Mouse (Mus musculus): ENCODE data around the gene Map3k5. TPM values are rescaled to one million over a fixed set of nuclear protein-coding genes. Genes with fewer than 3 reads are reported as not detected.

Map3k5 gene
- polyA plus RNA-seq, 1 experiment from 2014 or later: 1.2 TPM

DNA sequence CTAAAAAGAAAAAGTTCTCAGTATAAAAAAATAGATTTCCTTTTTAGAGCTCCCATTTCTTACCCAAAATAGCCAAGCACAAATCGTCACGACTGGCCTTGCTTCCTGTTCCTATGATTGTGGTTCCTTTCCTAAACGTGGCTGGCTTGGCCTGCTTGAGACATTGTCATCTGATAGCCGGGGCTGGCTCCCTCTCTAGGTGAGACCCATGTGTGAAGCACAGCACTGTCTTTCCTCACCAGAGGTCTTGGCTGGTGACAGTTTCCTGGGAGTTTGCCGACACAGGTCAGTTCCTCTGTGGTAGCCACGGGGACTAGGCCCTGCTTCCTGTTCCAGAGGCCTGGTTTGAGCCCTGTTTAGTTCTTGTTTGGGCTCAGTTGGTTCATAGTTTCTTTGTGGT is 6.8 kb downstream of the Map3k5 start:
- Histone ChIP-seq H3K36me3 (ENCODE audit: control insufficient read depth, insufficient read depth, low read length) (no peaks in the 10 kb centered on the region), H3K4me3 (ENCODE audit: low read length) (no peak overlapping the region), H3K4me1 (replicated peaks; ENCODE audit: control insufficient read depth, insufficient read depth, low read length) (peaks cover 15% of the 10 kb centered on the region), H3K27me3 (ENCODE audit: control insufficient read depth, insufficient read depth, low read depth, low read length) (no peaks in the 10 kb centered on the region), H3K9me3 (ENCODE audit: control insufficient read depth, low read length) (no peaks in the 10 kb centered on the region), H3K4me2 (ENCODE audit: low read depth, low read length) (no peak overlapping the region), H3K27ac (ENCODE audit: low read length) (no peak overlapping the region), H3K9ac (ENCODE audit: low read length) (no peak overlapping the region)
- WGBS: 46% methylated on average over 6 of the region's 6 CpGs
- ATAC-seq (ENCODE audit: low read depth): no peak

DNA sequence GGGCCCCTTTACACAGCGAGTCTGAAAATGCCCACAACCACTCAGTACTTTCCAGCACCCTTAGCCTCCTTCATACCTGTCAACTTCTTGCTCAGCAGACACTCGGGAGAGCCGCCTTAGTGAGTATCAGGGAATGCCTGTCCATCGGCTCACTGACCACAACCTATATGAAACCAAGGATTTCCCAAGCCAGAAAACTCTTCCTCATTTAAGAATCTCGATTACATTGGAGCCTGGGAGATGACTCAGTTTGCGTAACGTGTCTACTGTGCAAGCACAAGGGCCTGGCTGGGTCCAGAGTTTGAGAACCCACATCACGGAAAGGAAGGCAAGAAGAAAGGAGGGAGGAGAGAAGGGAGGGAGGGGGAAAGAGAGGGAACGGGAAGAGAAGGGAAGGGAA is 7.6 kb downstream of the Map3k5 start:
- no peak overlapping the region for H3K9ac ChIP-seq (ENCODE audit: low read length)
- H3K27ac ChIP-seq (ENCODE audit: low read length): no peak overlapping the region
- ATAC-seq (ENCODE audit: low read depth): no peak
- no peak overlapping the region for H3K4me3 ChIP-seq (ENCODE audit: low read length)
- H3K4me2 ChIP-seq (ENCODE audit: low read depth, low read length): no peak overlapping the region
- WGBS: 80% methylated on average over 9 of the region's 9 CpGs
- H3K4me1 ChIP-seq (replicated peaks; ENCODE audit: control insufficient read depth, insufficient read depth, low read length): peaks cover 10% of the 10 kb centered on the region; the same call in 1 of the 2 replicates
- H3K9me3 ChIP-seq (ENCODE audit: control insufficient read depth, low read length): no peaks in the 10 kb centered on the region
- no peaks in the 10 kb centered on the region for H3K27me3 ChIP-seq (ENCODE audit: control insufficient read depth, insufficient read depth, low read depth, low read length)
- H3K36me3 ChIP-seq (ENCODE audit: control insufficient read depth, insufficient read depth, low read length): no peaks in the 10 kb centered on the region

DNA sequence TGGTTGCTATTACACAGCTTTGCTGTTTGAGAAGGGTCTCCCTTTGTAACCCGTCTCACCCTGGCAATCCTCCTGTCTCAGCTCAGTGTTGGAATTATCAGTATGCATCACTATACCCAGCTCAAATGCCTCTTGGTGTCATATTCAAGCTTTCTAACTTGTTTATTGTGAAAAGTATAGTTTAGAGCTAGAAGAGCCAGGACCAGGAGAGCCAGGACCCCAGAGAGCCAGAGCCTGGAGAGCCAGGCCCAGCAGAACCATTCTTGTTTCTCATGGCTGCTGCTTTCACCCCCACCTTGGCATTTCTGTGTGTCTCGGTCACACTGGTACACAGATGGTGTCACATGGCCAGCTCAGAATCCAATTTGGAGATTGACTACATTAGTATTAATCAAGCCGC is 8.3 kb downstream of the Map3k5 start:
- no peaks in the 10 kb centered on the region for H3K27me3 ChIP-seq (ENCODE audit: control insufficient read depth, insufficient read depth, low read depth, low read length)
- H3K4me2 ChIP-seq (ENCODE audit: low read depth, low read length): no peak overlapping the region
- H3K36me3 ChIP-seq (ENCODE audit: control insufficient read depth, insufficient read depth, low read length): no peaks in the 10 kb centered on the region
- no peak for ATAC-seq (ENCODE audit: low read depth)
- peaks cover 8% of the 10 kb centered on the region; the same call in 1 of the 2 replicates for H3K4me1 ChIP-seq (replicated peaks; ENCODE audit: control insufficient read depth, insufficient read depth, low read length)
- H3K27ac ChIP-seq (ENCODE audit: low read length): no peak overlapping the region
- no peak overlapping the region for H3K9ac ChIP-seq (ENCODE audit: low read length)
- H3K4me3 ChIP-seq (ENCODE audit: low read length): no peak overlapping the region
- H3K9me3 ChIP-seq (ENCODE audit: control insufficient read depth, low read length): no peaks in the 10 kb centered on the region
- 87% methylated on average over 3 of the region's 3 CpGs for WGBS

DNA sequence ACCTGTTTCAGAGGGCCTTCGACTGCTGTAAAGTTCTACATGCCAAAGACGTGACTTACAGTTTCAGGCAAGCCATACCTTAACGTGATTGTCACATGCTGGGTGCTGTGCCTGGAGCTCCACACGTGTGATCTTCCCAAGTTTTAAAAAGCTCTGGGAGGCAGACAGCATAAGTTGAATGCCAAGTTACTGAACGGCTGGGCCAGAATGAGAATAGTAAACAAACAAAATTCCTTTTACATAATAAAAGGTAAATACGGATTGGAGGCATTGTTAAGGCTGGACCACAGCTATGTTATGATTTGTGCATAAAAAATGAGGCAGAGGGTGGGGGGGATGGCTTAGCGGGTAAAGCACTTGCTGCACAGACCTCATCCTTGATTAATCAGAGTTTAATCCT is 11.4 kb downstream of the Map3k5 start:
- H3K9me3 ChIP-seq (ENCODE audit: control insufficient read depth, low read length): no peaks in the 10 kb centered on the region
- no peak overlapping the region for H3K4me3 ChIP-seq (ENCODE audit: low read length)
- H3K36me3 ChIP-seq (ENCODE audit: control insufficient read depth, insufficient read depth, low read length): no peaks in the 10 kb centered on the region
- WGBS: 52% methylated on average over 7 of the region's 7 CpGs
- H3K9ac ChIP-seq (ENCODE audit: low read length): no peak overlapping the region
- H3K27ac ChIP-seq (ENCODE audit: low read length): no peak overlapping the region
- H3K4me1 ChIP-seq (replicated peaks; ENCODE audit: control insufficient read depth, insufficient read depth, low read length): 0 out of 2 replicates have a peak, but pooled peaks cover under 1% of the 10 kb centered on the region
- H3K27me3 ChIP-seq (ENCODE audit: control insufficient read depth, insufficient read depth, low read depth, low read length): no peaks in the 10 kb centered on the region
- no peak overlapping the region for H3K4me2 ChIP-seq (ENCODE audit: low read depth, low read length)
- no peak for ATAC-seq (ENCODE audit: low read depth)

DNA sequence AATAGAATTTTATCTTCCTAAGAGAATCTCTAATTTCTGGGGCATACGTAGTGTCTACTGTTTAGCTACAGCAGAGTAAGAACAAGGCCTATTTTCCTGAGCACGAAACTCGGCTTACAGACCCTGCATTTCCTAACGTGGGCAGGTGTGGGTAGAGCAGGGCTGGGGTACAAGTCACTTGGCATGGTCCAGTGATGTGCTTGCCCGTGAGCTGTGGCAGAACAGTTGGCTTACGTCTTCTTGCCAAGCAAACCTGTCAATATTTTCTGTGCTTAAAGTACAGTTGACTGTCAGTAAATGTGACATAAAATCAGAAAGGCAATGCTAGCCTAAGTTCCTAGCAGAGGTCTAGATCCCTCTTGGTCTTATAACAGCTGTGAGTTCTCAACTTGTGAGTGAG is 12.4 kb downstream of the Map3k5 start:
- H3K4me2 ChIP-seq (ENCODE audit: low read depth, low read length): no peak overlapping the region
- no peak overlapping the region for H3K9ac ChIP-seq (ENCODE audit: low read length)
- no peaks in the 10 kb centered on the region for H3K27me3 ChIP-seq (ENCODE audit: control insufficient read depth, insufficient read depth, low read depth, low read length)
- ATAC-seq (ENCODE audit: low read depth): 0 out of 2 replicates have a peak, but pooled peaks have one; percentile 41
- H3K27ac ChIP-seq (ENCODE audit: low read length): no peak overlapping the region
- 77% methylated on average over 6 of the region's 6 CpGs for WGBS
- H3K9me3 ChIP-seq (ENCODE audit: control insufficient read depth, low read length): no peaks in the 10 kb centered on the region
- no peaks in the 10 kb centered on the region for H3K36me3 ChIP-seq (ENCODE audit: control insufficient read depth, insufficient read depth, low read length)
- H3K4me1 ChIP-seq (replicated peaks; ENCODE audit: control insufficient read depth, insufficient read depth, low read length): no peaks in the 10 kb centered on the region
- no peak overlapping the region for H3K4me3 ChIP-seq (ENCODE audit: low read length)

DNA sequence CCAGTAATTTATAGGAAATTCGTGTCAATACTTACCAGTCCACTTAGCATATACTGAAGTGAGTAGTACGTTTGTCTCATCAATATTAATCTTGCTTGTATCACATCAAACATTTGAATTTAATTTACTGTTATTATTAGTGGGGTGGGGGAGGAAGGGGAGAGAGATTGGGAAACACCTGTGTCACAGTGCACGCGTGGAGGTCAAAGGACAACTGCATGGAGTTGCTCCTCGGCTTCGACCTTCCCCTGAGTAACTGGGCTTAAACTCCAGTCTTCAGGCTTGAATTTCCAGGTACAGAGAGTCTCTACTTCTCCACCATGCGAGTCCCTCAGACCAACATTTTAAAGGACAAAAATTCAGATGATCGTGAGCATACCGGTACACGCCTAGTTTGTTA is 13.2 kb downstream of the Map3k5 start:
- H3K4me2 ChIP-seq (ENCODE audit: low read depth, low read length): no peak overlapping the region
- no peaks in the 10 kb centered on the region for H3K9me3 ChIP-seq (ENCODE audit: control insufficient read depth, low read length)
- no peak overlapping the region for H3K9ac ChIP-seq (ENCODE audit: low read length)
- H3K4me3 ChIP-seq (ENCODE audit: low read length): no peak overlapping the region
- no peaks in the 10 kb centered on the region for H3K4me1 ChIP-seq (replicated peaks; ENCODE audit: control insufficient read depth, insufficient read depth, low read length)
- WGBS: 88% methylated on average over 10 of the region's 10 CpGs
- H3K36me3 ChIP-seq (ENCODE audit: control insufficient read depth, insufficient read depth, low read length): no peaks in the 10 kb centered on the region
- H3K27ac ChIP-seq (ENCODE audit: low read length): no peak overlapping the region
- no peak for ATAC-seq (ENCODE audit: low read depth)
- H3K27me3 ChIP-seq (ENCODE audit: control insufficient read depth, insufficient read depth, low read depth, low read length): no peaks in the 10 kb centered on the region

DNA sequence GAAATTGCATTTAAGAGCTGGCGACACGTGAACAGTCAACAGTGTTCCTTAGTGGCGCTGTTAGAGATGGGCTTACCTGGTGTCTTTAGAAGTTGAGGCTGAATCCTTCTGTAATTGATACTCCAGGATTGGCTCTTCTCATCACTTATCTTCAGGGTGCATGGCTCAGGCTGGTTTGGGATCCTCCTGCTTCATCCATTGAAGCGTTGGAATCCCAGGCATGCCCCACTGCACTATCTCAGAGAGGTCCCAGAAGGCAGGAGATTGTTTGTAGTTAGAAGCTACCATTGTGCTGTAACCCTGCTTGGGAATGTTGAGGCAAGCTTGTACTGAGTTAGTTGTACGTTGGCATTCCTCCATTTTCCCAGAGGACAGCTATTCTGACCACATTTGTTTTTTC is 13.6 kb downstream of the Map3k5 start:
- no peak overlapping the region for H3K9ac ChIP-seq (ENCODE audit: low read length)
- no peak overlapping the region for H3K4me2 ChIP-seq (ENCODE audit: low read depth, low read length)
- no peak overlapping the region for H3K27ac ChIP-seq (ENCODE audit: low read length)
- no peak overlapping the region for H3K4me3 ChIP-seq (ENCODE audit: low read length)
- 87% methylated on average over 5 of the region's 5 CpGs for WGBS
- H3K9me3 ChIP-seq (ENCODE audit: control insufficient read depth, low read length): no peaks in the 10 kb centered on the region
- no peaks in the 10 kb centered on the region for H3K27me3 ChIP-seq (ENCODE audit: control insufficient read depth, insufficient read depth, low read depth, low read length)
- peaks cover 2% of the 10 kb centered on the region for H3K4me1 ChIP-seq (replicated peaks; ENCODE audit: control insufficient read depth, insufficient read depth, low read length)
- no peaks in the 10 kb centered on the region for H3K36me3 ChIP-seq (ENCODE audit: control insufficient read depth, insufficient read depth, low read length)
- no peak for ATAC-seq (ENCODE audit: low read depth)

DNA sequence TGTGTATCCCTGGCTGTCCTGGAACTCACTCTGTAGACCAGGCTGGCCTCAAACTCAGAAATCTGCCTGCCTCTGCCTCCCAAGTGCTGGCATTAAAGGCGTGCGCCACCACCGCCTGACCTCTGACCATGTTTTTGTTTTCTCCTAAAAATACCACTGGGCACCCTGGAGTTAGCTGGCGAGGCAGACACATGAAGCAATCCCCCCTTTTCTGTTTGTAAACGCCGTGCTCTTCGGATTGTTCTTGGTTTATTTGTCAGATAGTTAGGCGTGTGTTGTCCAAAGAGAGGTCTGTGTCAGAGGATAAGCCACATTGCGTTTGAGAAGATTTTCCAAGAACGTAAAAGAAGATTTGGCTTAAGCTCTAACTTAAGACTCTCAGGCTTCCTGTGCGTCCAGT is 14.1 kb downstream of the Map3k5 start:
- no peaks in the 10 kb centered on the region for H3K9me3 ChIP-seq (ENCODE audit: control insufficient read depth, low read length)
- no peak overlapping the region for H3K4me3 ChIP-seq (ENCODE audit: low read length)
- no peak overlapping the region for H3K4me2 ChIP-seq (ENCODE audit: low read depth, low read length)
- no peaks in the 10 kb centered on the region for H3K27me3 ChIP-seq (ENCODE audit: control insufficient read depth, insufficient read depth, low read depth, low read length)
- no peak overlapping the region for H3K27ac ChIP-seq (ENCODE audit: low read length)
- no peaks in the 10 kb centered on the region for H3K36me3 ChIP-seq (ENCODE audit: control insufficient read depth, insufficient read depth, low read length)
- H3K4me1 ChIP-seq (replicated peaks; ENCODE audit: control insufficient read depth, insufficient read depth, low read length): peaks cover 5% of the 10 kb centered on the region
- ATAC-seq (ENCODE audit: low read depth): no peak
- 91% methylated on average over 11 of the region's 11 CpGs for WGBS
- H3K9ac ChIP-seq (ENCODE audit: low read length): no peak overlapping the region

DNA sequence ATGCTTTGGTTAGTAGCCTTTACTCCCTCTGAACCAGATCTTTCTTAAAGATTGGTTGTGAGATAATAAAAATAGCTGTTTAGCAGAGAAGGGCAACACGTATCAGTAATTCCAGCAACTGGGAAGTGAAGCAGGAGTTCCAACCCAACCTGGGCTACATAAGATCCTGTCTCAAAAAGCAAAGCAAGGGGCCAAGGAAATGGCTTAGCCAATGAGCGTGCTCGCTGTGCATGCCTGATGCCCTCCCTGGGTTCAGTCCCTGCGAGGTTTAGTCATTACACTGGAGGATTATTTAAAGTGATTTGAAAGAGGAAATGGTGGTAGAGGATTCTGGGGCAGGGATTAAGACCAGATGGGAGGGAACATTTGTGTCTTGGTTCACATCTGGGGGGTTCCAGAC is 14.8 kb downstream of the Map3k5 start:
- Histone ChIP-seq H3K4me3 (ENCODE audit: low read length) (no peak overlapping the region), H3K27ac (ENCODE audit: low read length) (no peak overlapping the region), H3K27me3 (ENCODE audit: control insufficient read depth, insufficient read depth, low read depth, low read length) (no peaks in the 10 kb centered on the region), H3K9me3 (ENCODE audit: control insufficient read depth, low read length) (no peaks in the 10 kb centered on the region), H3K4me1 (replicated peaks; ENCODE audit: control insufficient read depth, insufficient read depth, low read length) (peaks cover 5% of the 10 kb centered on the region), H3K4me2 (ENCODE audit: low read depth, low read length) (no peak overlapping the region), H3K9ac (ENCODE audit: low read length) (no peak overlapping the region), H3K36me3 (ENCODE audit: control insufficient read depth, insufficient read depth, low read length) (no peaks in the 10 kb centered on the region)
- no peak for ATAC-seq (ENCODE audit: low read depth)
- 90% methylated on average over 4 of the region's 4 CpGs for WGBS

All from lung, embryonic 16.5 days (tissue).